Mouse (Mus musculus) liver, postnatal 0 days (tissue): ENCODE results near the gene Lifr.

Experiments used
- CTCF ChIP-seq: sonication (generic); IDR thresholded peaks from 2 replicates; pipeline ENCODE4 v1.5.1; 2016; ENCODE audit warnings: antibody characterized with exemption, low read depth
- EP300 ChIP-seq: IDR thresholded peaks from 2 replicates; pipeline ENCODE4 v1.6.1; 2016; ENCODE audit warnings: antibody characterized with exemption, low read depth, mild to moderate bottlenecking

- TF ChIP-seq CTCF (no peak), EP300 (no peak)
These were observed 1.9 kb downstream of the Lifr start for GRCm38 (mm10) chr15:7092321-7092720.
